ENCODE assay signal across 8 mouse cellular contexts in genomic region chr15:26875687-26876086, GRCm38 (mm10). TPM values are rescaled to one million over a fixed set of nuclear protein-coding genes. Genes with fewer than 3 reads are reported as not detected.
DNase-seq lines count a peak whose midpoint lies in the region; ATAC-seq and TF ChIP-seq lines count a peak whose summit lies in the region.

No protein-coding gene starts in this region.

- TF ChIP-seq CTCF in forebrain, postnatal 0 days (IDR thresholded peaks at IDR 0.05; ENCODE audit: low read depth) = no peak
- TF ChIP-seq CTCF in stomach, postnatal 0 days (IDR thresholded peaks at IDR 0.05; ENCODE audit: low read depth) = no peak

- H3K9me3 ChIP-seq in forebrain, postnatal 0 days (ENCODE audit: low read length) = no peaks in the 10 kb centered on the region
- H3K9me3 ChIP-seq in hindbrain, embryonic 15.5 days = no peaks in the 10 kb centered on the region
- no peaks in the 10 kb centered on the region for H3K9me3 ChIP-seq in midbrain, embryonic 13.5 days
- H3K9me3 ChIP-seq in stomach, postnatal 0 days (ENCODE audit: control insufficient read depth, low read length) = no peaks in the 10 kb centered on the region

- ATAC-seq in forebrain, postnatal 0 days = peak; percentile 82
- peak; percentile 74; the same call in 1 of the 2 replicates for ATAC-seq in hindbrain, embryonic 15.5 days (ENCODE audit: low FRiP score, low read depth)
- peak; percentile 80 for ATAC-seq in midbrain, embryonic 13.5 days
- no peak for ATAC-seq in stomach, postnatal 0 days (ENCODE audit: low FRiP score, low TSS enrichment)
- no peak for ATAC-seq in CD4-positive, CD25-positive, alpha-beta regulatory T cell, adult 4 months

- TF ChIP-seq EP300 in stomach, postnatal 0 days (optimal IDR thresholded peaks at IDR 0.05) = no peak

- H3K36me3 ChIP-seq in forebrain, postnatal 0 days (ENCODE audit: insufficient read depth) = no peaks in the 10 kb centered on the region
- H3K36me3 ChIP-seq in hindbrain, embryonic 15.5 days = no peaks in the 10 kb centered on the region
- no peaks in the 10 kb centered on the region for H3K36me3 ChIP-seq in midbrain, embryonic 13.5 days
- no peaks in the 10 kb centered on the region for H3K36me3 ChIP-seq in stomach, postnatal 0 days (ENCODE audit: control insufficient read depth, insufficient read depth, low read length)

- no peaks in the 10 kb centered on the region for H3K27me3 ChIP-seq in forebrain, postnatal 0 days (ENCODE audit: insufficient read depth, low read length)
- no peaks in the 10 kb centered on the region for H3K27me3 ChIP-seq in hindbrain, embryonic 15.5 days
- 0 out of 2 replicates have a peak, but pooled peaks cover 3% of the 10 kb centered on the region for H3K27me3 ChIP-seq in midbrain, embryonic 13.5 days
- H3K27me3 ChIP-seq in stomach, postnatal 0 days (ENCODE audit: control insufficient read depth, insufficient read depth, low read length) = no peaks in the 10 kb centered on the region

- H3K4me3 ChIP-seq in forebrain, postnatal 0 days (ENCODE audit: low read depth, low read length) = no peak overlapping the region
- H3K4me3 ChIP-seq in hindbrain, embryonic 15.5 days = no peak overlapping the region
- H3K4me3 ChIP-seq in midbrain, embryonic 13.5 days (replicated peaks) = no peak overlapping the region
- H3K4me3 ChIP-seq in stomach, postnatal 0 days (ENCODE audit: low read depth, low read length) = no peak overlapping the region

- no peak overlapping the region for H3K9ac ChIP-seq in forebrain, postnatal 0 days
- no peak overlapping the region for H3K9ac ChIP-seq in hindbrain, embryonic 15.5 days
- no peak overlapping the region for H3K9ac ChIP-seq in midbrain, embryonic 13.5 days (replicated peaks)
- H3K9ac ChIP-seq in stomach, postnatal 0 days (ENCODE audit: low read length) = no peak overlapping the region

- peaks cover 5% of the 10 kb centered on the region; the same call in 1 of the 2 replicates for H3K4me1 ChIP-seq in forebrain, postnatal 0 days (ENCODE audit: insufficient read depth)
- peaks cover 29% of the 10 kb centered on the region for H3K4me1 ChIP-seq in hindbrain, embryonic 15.5 days (replicated peaks)
- H3K4me1 ChIP-seq in midbrain, embryonic 13.5 days (replicated peaks) = peaks cover 37% of the 10 kb centered on the region
- no peaks in the 10 kb centered on the region for H3K4me1 ChIP-seq in stomach, postnatal 0 days (replicated peaks; ENCODE audit: control insufficient read depth, insufficient read depth)

- H3K27ac ChIP-seq in forebrain, postnatal 0 days (ENCODE audit: low read depth, low read length) = 0 out of 2 replicates have a peak overlapping the region, but pooled peaks have one; percentile 9
- peak overlapping the region; percentile 63; the same call in 1 of the 2 replicates for H3K27ac ChIP-seq in hindbrain, embryonic 15.5 days (replicated peaks)
- H3K27ac ChIP-seq in midbrain, embryonic 13.5 days = no peak overlapping the region
- no peak overlapping the region for H3K27ac ChIP-seq in stomach, postnatal 0 days (replicated peaks)

- no peak overlapping the region for H3K4me2 ChIP-seq in forebrain, postnatal 0 days (ENCODE audit: low read depth)
- H3K4me2 ChIP-seq in hindbrain, embryonic 15.5 days = no peak overlapping the region
- no peak overlapping the region for H3K4me2 ChIP-seq in midbrain, embryonic 13.5 days (replicated peaks)
- H3K4me2 ChIP-seq in stomach, postnatal 0 days (replicated peaks; ENCODE audit: low read depth) = no peak overlapping the region

- DNase-seq in 3T3-L1 (ENCODE audit: low read depth, low spot score) = peak; percentile 53
- peak; percentile 52 for DNase-seq in adipocyte (ENCODE audit: low spot score)
- DNase-seq in forebrain, postnatal 0 days = peak; percentile 90
- peak; percentile 43 to 48 for DNase-seq in layer of hippocampus, postnatal 36 days
- DNase-seq in stomach, postnatal 0 days (ENCODE audit: low spot score) = peak; percentile 45

- 13% methylated on average over 4 of the region's 4 CpGs for WGBS in forebrain, postnatal 0 days
- 29% methylated on average over 4 of the region's 4 CpGs for WGBS in hindbrain, embryonic 15.5 days
- 30% methylated on average over 4 of the region's 4 CpGs for WGBS in midbrain, embryonic 13.5 days
- WGBS in stomach, postnatal 0 days = 20% methylated on average over 4 of the region's 4 CpGs

RNA-seq across cellular contexts. Expression of gene Fbxl7, which starts 19.7 kb away (rescaled TPM):
- total RNA-seq in forebrain, postnatal 0 days (2014; rRNA removed) = 3.6 and 7.1 TPM in 2 replicates
- 1.4 and 2.5 TPM in 2 replicates for polyA plus RNA-seq in forebrain, postnatal 0 days (2015; fragmentation: Nextera tagmentation; extraction: Ambion mirVana)
- 12.2 and 14.3 TPM in 2 replicates for polyA plus RNA-seq in hindbrain, embryonic 15.5 days (2015; fragmentation: Nextera tagmentation; extraction: Ambion mirVana)
- 1 to 10 TPM; 7.3 to 9.4 TPM for total RNA-seq in layer of hippocampus, postnatal 36 days (2021)
- polyA plus RNA-seq in midbrain, embryonic 13.5 days (2015; fragmentation: Nextera tagmentation; extraction: Ambion mirVana) = 9.3 and 9.9 TPM in 2 replicates
- polyA plus RNA-seq in stomach, postnatal 0 days (2015; fragmentation: Nextera tagmentation; extraction: Ambion mirVana) = 4.1 and 4.6 TPM in 2 replicates
- polyA plus RNA-seq in CD4-positive, CD25-positive, alpha-beta regulatory T cell, adult 4 months (2017; shearing (Covaris generic)) = under 1 TPM; 0.24 to 0.30 TPM

Comparison
In these comparisons a context has a peak if more than half of its experiments do, and no peak if none do; other contexts are left out.
1. ATAC-seq: peak in forebrain, postnatal 0 days (single experiment), hindbrain, embryonic 15.5 days (single experiment) and midbrain, embryonic 13.5 days (single experiment); none in stomach, postnatal 0 days (single experiment) and CD4-positive, CD25-positive, alpha-beta regulatory T cell, adult 4 months (single experiment).
2. H3K27ac ChIP-seq: peak in forebrain, postnatal 0 days (single experiment) and hindbrain, embryonic 15.5 days (single experiment); none in midbrain, embryonic 13.5 days (single experiment) and stomach, postnatal 0 days (single experiment).
3. Peak in every context shown above with its lines, with median percentiles within 50 percentile points of each other: DNase-seq.